Mouse (Mus musculus) olfactory bulb, adult 2 months (tissue): ENCODE results near the gene Slit3.

Source experiments
- CTCF ChIP-seq: fragments of 200-500 bp; IDR thresholded peaks from 2 replicates; pipeline ENCODE4 v1.5.1; 2012; ENCODE audit warnings: low read depth, mild to moderate bottlenecking, low read length, moderate library complexity; ENCODE audit not compliant: insufficient read depth
- POLR2A ChIP-seq: fragments of 200-500 bp; IDR thresholded peaks from 2 replicates; pipeline ENCODE4 v1.6.1; 2012; ENCODE audit warnings: mild to moderate bottlenecking, low read depth, low read length, moderate library complexity; ENCODE audit not compliant: insufficient read depth

GRCm38 (mm10) chr11:35690515-35691281, 569.7 kb downstream of the Slit3 start:
- TF ChIP-seq CTCF (no peak), POLR2A (no peak)
